Mouse (Mus musculus) heart, postnatal 0 days (tissue): ENCODE measurements around the gene Tnp2. TPM values are rescaled to one million over a fixed set of nuclear protein-coding genes. Genes with fewer than 3 reads are reported as not detected.

Experiments used
- ATAC-seq: fragments of 200-750 bp; cut with Nextera tagmentation; 2 replicates; pipeline ENCODE4 v1.8.0; 2017; ENCODE audit warnings: low read depth, moderate number of reproducible peaks, moderate library complexity; ENCODE audit not compliant: insufficient read depth
- DNase-seq: peaks from one replicate; pipeline ENCODE4 v3.0.0-alpha.2; 2016; ENCODE audit warnings: low spot score
- H3K27ac ChIP-seq: fragments of 300-500 bp; sonication (generic); 2 replicates; pipeline ENCODE4 v1.5.1; 2014; ENCODE audit warnings: low read depth, mild to moderate bottlenecking
- H3K27me3 ChIP-seq: fragments of 300-500 bp; sonication (generic); 2 replicates; pipeline ENCODE4 v1.6.1; 2014; ENCODE audit warnings: low read length, mixed read lengths; ENCODE audit not compliant: control insufficient read depth, insufficient read depth
- H3K36me3 ChIP-seq: fragments of 300-500 bp; sonication (generic); replicated peaks from 2 replicates; pipeline ENCODE4 v1.6.1; 2014; ENCODE audit warnings: low read length, mixed read lengths; ENCODE audit not compliant: control insufficient read depth, insufficient read depth
- H3K4me1 ChIP-seq: fragments of 300-500 bp; sonication (generic); 2 replicates; pipeline ENCODE4 v1.6.1; 2014; ENCODE audit warnings: antibody characterized with exemption; ENCODE audit not compliant: control insufficient read depth, insufficient read depth
- H3K4me2 ChIP-seq: fragments of 300-500 bp; sonication (generic); 2 replicates; pipeline ENCODE4 v1.6.1; 2014; ENCODE audit warnings: low read depth, mild to moderate bottlenecking, low read length, moderate library complexity
- H3K4me3 ChIP-seq: fragments of 300-500 bp; sonication (generic); 2 replicates; pipeline ENCODE4 v1.5.1; 2014; ENCODE audit warnings: low read depth, low read length
- H3K9ac ChIP-seq: fragments of 300-500 bp; sonication (generic); replicated peaks from 2 replicates; pipeline ENCODE4 v1.6.1; 2014; ENCODE audit warnings: low read depth, low read length, mixed read lengths
- H3K9me3 ChIP-seq: fragments of 300-500 bp; sonication (generic); replicated peaks from 2 replicates; pipeline ENCODE4 v1.6.1; 2016; ENCODE audit warnings: low read length; ENCODE audit not compliant: control insufficient read depth
- CTCF ChIP-seq: IDR thresholded peaks from 2 replicates; pipeline ENCODE4 v1.5.1; 2016; ENCODE audit warnings: antibody characterized with exemption, control low read depth, low read depth
- EP300 ChIP-seq: IDR thresholded peaks from 2 replicates; pipeline ENCODE4 v1.6.1; 2016; ENCODE audit warnings: antibody characterized with exemption, low read depth
- WGBS: fragments of 180-500 bp; shearing (Covaris S2); extraction: QIAGEN DNeasy Blood & Tissue Kit; methylation state at CpG from one replicate; pipeline ENCODE4 v1.1.7; 2014; 5-methylcytosine and 5-hydroxymethylcytosine counted together
- polyA plus RNA-seq: library from polyadenylated mRNA; unstranded; fragments of >200 nt; fragmentation: Nextera tagmentation; extraction: Ambion mirVana; gene quantifications from 2 replicates; pipeline ENCODE4 v1.2.1, GENCODE M21; 2015
- total RNA-seq: library from RNA; depleted of rRNA; stranded (reverse); fragments of >200 nt; gene quantifications from 2 replicates; pipeline ENCODE4 v1.2.3, GENCODE M21; 2014; ENCODE audit warnings: low replicate concordance; rRNA removed

Gene Tnp2
- total and polyA plus RNA-seq, 2 experiments from 2014 or later, result not detected

DNA sequence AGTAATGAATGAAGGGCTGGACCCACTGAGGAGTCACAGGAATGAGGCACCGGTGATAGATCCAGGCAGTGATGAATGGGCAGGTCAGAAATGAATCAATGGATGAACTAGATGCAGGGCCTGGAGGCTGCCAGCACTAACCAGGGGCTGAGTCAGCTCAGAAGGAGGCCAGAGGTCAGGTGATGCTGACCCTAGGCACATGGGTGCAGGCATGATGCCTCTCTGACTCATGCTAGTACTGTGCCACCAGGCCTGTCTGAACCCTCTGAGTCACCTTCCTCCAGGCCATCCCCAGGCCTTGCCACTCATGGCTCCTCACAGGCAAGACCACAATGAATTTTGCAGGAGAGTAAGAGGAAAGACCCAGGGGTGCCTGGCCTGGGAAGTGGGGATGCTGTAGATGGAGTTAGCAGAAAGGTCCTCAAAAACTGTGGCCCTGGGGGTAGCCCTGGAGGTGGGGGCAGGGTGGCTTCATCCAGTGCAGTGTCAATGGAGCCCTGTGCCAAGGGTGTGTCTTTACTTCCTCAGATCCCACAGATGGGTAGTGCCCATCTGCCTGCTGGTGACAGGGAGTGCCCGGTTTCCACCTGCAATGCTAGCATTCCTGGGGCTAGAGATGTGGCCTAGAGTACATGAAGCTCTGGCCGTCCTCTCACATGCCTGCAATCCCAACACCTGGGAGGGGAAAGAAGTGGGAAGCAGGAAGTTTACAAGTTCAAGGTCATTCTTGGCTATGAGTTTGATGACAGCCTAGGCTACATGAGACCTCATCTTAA is 33.8 kb downstream of the Tnp2 start:
- Histone ChIP-seq H3K36me3 (no peaks in the 10 kb centered on the region), H3K27ac (no peak overlapping the region), H3K4me2 (no peak overlapping the region), H3K27me3 (no peaks in the 10 kb centered on the region; the same call in 1 of the 2 replicates), H3K9ac (no peak overlapping the region), H3K9me3 (no peaks in the 10 kb centered on the region), H3K4me1 (peaks cover 4% of the 10 kb centered on the region; the same call in 1 of the 2 replicates), H3K4me3 (no peak overlapping the region)
- DNase-seq (no peak), ATAC-seq (no peak)
- 92% methylated on average over 3 of the region's 3 CpGs for WGBS
- TF ChIP-seq CTCF, result no peak
- no peak for TF ChIP-seq EP300

- Histone ChIP-seq H3K9ac (no peak overlapping the region), H3K27me3 (no peaks in the 10 kb centered on the region), H3K4me2 (no peak overlapping the region), H3K36me3 (no peaks in the 10 kb centered on the region), H3K9me3 (no peaks in the 10 kb centered on the region), H3K4me3 (no peak overlapping the region), H3K27ac (no peak overlapping the region), H3K4me1 (peaks cover 9% of the 10 kb centered on the region; the same call in 1 of the 2 replicates)
- ATAC-seq, result peak; percentile 70
- TF ChIP-seq EP300, result no peak
- peak; percentile 35 for DNase-seq
- 21% methylated on average over 7 of the region's 7 CpGs for WGBS
These were observed 38.6 kb downstream of the Tnp2 start for GRCm38 (mm10) chr16:10749824-10750223.

DNA sequence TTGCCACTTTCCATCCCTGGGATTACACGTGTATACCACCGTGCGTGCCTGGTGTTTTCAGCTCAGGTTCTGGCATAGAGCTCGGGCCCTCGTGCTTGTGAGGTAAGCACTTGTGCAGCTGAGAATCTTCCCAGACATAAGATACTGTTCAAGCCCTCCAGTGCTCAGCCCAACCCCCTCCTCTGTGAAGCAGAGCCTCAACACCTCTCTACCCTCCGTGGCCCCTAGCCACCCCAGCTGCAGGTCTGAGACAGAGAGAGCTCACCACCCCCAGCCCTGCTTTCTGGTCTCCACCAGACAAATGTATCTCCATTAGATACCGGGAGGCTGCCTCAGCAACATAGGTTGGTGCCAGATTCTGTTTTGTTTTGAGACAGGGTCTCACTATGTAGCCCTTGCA is 39.2 kb downstream of the Tnp2 start:
- Histone ChIP-seq H3K27me3 (no peaks in the 10 kb centered on the region), H3K4me3 (no peak overlapping the region), H3K9me3 (no peaks in the 10 kb centered on the region), H3K4me1 (peaks cover 9% of the 10 kb centered on the region; the same call in 1 of the 2 replicates), H3K9ac (no peak overlapping the region), H3K4me2 (no peak overlapping the region), H3K27ac (no peak overlapping the region), H3K36me3 (no peaks in the 10 kb centered on the region)
- ATAC-seq, result no peak
- WGBS, result 23% methylated on average over 7 of the region's 7 CpGs
- TF ChIP-seq EP300, result no peak
- no peak for TF ChIP-seq CTCF
- no peak for DNase-seq

GRCm38 (mm10) chr16:10741082-10741481 is 47.4 kb downstream of the Tnp2 start:
- Histone ChIP-seq H3K4me2 (no peak overlapping the region), H3K4me3 (no peak overlapping the region), H3K36me3 (no peaks in the 10 kb centered on the region), H3K27me3 (no peaks in the 10 kb centered on the region), H3K9me3 (no peaks in the 10 kb centered on the region), H3K4me1 (peaks cover 32% of the 10 kb centered on the region), H3K9ac (no peak overlapping the region), H3K27ac (no peak overlapping the region)
- TF ChIP-seq CTCF (no peak), EP300 (no peak)
- 62% methylated on average over 2 of the region's 2 CpGs for WGBS
- DNase-seq, result peak; percentile 37
- no peak for ATAC-seq

GRCm38 (mm10) chr16:10739854-10740398 is 48.5 kb downstream of the Tnp2 start:
- TF ChIP-seq CTCF (no peak), EP300 (no peak)
- no peak for DNase-seq
- no peaks in the 10 kb centered on the region for H3K36me3 ChIP-seq
- H3K9ac ChIP-seq, result no peak overlapping the region
- H3K4me2 ChIP-seq, result no peak overlapping the region
- H3K4me3 ChIP-seq, result no peak overlapping the region
- H3K27ac ChIP-seq, result no peak overlapping the region
- 58% methylated on average over 9 of the region's 9 CpGs for WGBS
- peaks cover 40% of the 10 kb centered on the region for H3K4me1 ChIP-seq
- ATAC-seq, result peak; percentile 62
- no peaks in the 10 kb centered on the region for H3K27me3 ChIP-seq
- no peaks in the 10 kb centered on the region for H3K9me3 ChIP-seq

DNA sequence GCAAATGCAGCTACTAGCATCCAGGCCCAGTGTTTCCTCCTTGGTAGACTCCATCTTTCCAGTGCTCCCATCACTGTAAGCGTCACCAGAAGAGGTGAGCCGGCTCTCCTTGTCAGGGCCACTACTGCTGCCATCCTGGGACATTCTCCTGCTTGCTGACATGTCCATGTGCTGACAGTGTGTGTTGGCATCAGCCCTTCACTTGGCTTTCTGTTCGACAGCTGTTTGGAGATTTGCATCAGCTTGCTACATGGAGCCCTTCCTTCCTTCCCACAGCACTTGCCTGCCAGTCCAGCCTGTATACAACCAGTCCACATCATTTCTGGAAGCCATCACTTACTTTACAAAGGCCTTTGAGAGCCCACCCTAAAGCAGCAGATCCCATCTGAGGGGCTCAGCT is 49.6 kb downstream of the Tnp2 start:
- Histone ChIP-seq H3K4me3 (no peak overlapping the region), H3K36me3 (no peaks in the 10 kb centered on the region), H3K27me3 (no peaks in the 10 kb centered on the region), H3K4me1 (peaks cover 40% of the 10 kb centered on the region), H3K9me3 (no peaks in the 10 kb centered on the region), H3K9ac (no peak overlapping the region), H3K27ac (peak overlapping the region; percentile 86), H3K4me2 (no peak overlapping the region)
- 70% methylated on average over 3 of the region's 3 CpGs for WGBS
- DNase-seq (no peak), ATAC-seq (no peak)
- TF ChIP-seq EP300, result no peak
- TF ChIP-seq CTCF, result no peak

Other genes with a start within 250 kb of the Tnp2 start
- 41.9 and 76.4 TPM in 2 replicates for gene Dexi, start 245.6 kb downstream of the Tnp2 start, total RNA-seq
- 15.0 and 15.6 TPM in 2 replicates for gene Dexi, start 245.6 kb downstream of the Tnp2 start, polyA plus RNA-seq
- 32.0 and 39.6 TPM in 2 replicates for gene Clec16a, start 243.3 kb downstream of the Tnp2 start, total RNA-seq
- gene Clec16a, start 243.3 kb downstream of the Tnp2 start, polyA plus RNA-seq, result 36.1 and 37.7 TPM in 2 replicates
- gene Socs1, start 3.1 kb downstream of the Tnp2 start, total RNA-seq, result 0.80 and 5.0 TPM in 2 replicates
- 2.7 and 3.2 TPM in 2 replicates for gene Socs1, start 3.1 kb downstream of the Tnp2 start, polyA plus RNA-seq
- not detected in 2 replicates for gene Prm3, start 2.3 kb upstream of the Tnp2 start, total RNA-seq
- not detected in 2 replicates for gene Prm3, start 2.3 kb upstream of the Tnp2 start, polyA plus RNA-seq
- not detected in 2 replicates for gene Prm2, start 7.5 kb upstream of the Tnp2 start, total RNA-seq
- not detected in 2 replicates for gene Prm2, start 7.5 kb upstream of the Tnp2 start, polyA plus RNA-seq
- not detected in 2 replicates for gene Prm1, start 17.2 kb upstream of the Tnp2 start, total RNA-seq
- not detected in 2 replicates for gene Prm1, start 17.2 kb upstream of the Tnp2 start, polyA plus RNA-seq
- gene Gm11172, start 24.3 kb upstream of the Tnp2 start, total RNA-seq, result not detected in 2 replicates
- gene Gm11172, start 24.3 kb upstream of the Tnp2 start, polyA plus RNA-seq, result not detected in 2 replicates
- gene Rmi2, start 46.4 kb upstream of the Tnp2 start, total RNA-seq, result 1.6 and 2.1 TPM in 2 replicates
- 0.83 and 1.2 TPM in 2 replicates for gene Rmi2, start 46.4 kb upstream of the Tnp2 start, polyA plus RNA-seq